Mouse (Mus musculus): ENCODE measurements around the gene Prdx6b.

The Prdx6b gene

DNA sequence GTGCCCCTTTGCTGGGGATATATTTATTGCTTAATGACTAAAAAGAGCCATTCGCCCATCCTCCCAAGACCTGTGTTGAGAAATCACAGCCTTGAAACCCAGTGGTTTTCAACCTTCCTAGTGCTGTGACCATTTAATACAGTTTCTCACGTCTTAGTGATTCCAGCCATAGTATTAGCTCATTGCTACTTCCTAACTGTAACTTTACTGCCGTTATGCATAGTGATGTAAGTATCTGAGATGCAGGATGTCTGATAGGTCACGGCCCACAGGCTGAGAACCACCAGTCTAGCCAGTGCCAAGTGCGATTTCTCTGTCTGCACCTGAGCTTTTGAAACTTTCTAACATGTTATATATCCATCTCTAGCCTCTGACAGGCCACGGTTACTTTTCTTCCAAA is 35.0 kb downstream of the Prdx6b start:
- no peak for DNase-seq

DNA sequence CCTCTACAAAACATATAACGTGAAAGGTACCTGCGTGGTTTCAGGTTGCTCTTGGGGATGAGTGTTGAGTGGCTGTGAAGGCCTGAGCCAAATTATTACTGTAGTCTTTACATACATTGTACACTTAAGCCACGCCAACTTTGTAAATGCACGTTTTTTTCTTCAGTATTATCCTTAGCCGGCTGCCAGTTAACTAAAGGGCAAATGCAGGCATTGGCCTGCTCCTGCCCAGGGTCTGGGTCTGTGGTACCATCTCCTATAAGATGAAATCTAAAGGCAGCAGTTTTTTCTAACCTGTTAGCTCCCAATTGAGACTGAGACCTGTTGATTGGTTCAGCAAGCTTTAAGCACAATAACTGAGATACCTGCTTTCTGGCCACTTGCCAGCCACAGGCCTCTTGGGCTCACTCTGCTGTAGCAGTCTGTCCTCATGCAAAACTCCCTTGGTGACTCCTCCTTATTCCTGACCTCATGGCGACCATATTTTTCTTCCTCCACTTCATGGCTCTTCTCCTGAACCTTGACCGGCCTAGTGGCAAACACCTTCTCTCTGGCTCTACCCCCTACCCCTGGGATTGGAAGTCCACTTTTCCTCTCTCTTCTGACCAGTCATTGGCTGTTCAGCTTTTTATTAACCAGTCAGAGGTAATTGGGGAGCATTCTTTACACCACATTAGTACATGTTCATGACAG is 36.8 kb downstream of the Prdx6b start:
- no peak for DNase-seq

DNA sequence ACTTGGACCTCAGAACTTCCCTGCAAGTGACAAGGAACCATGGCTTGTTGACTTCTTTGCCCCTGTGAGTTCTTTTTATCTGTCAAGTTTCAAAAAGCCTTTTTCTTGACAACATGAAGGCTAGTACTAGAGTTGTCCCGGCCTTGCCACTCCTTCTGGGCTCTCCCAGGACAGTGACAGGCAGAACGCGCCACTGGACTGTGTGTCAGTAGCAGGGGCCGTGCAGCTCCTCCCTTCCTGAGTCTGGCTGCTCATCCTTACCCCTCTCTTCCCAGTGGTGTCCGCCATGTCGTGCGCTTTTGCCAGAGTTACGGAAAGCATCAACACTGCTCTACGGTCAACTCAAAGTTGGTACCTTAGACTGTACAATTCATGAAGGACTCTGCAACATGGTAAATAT is 48.3 kb downstream of the Prdx6b start:
- no peak for DNase-seq

Measured in lung, postnatal 36 days (tissue).